Mouse (Mus musculus) embryonic facial prominence, embryonic 14.5 days (tissue): ENCODE data around the gene Senp2. TPM values are rescaled to one million over a fixed set of nuclear protein-coding genes. Genes with fewer than 3 reads are reported as not detected.

ENCODE experiments used
- ATAC-seq: fragments of 200-750 bp; cut with Nextera tagmentation; 2 replicates; pipeline ENCODE4 v1.8.0; 2017; ENCODE audit warnings: low read depth, moderate number of reproducible peaks, moderate TSS enrichment
- DNase-seq: peaks from one replicate; pipeline ENCODE4 v3.0.0-alpha.2; 2015; ENCODE audit warnings: low spot score
- H3K27ac ChIP-seq: fragments of 300-500 bp; sonication (generic); replicated peaks from 2 replicates; pipeline ENCODE4 v1.5.1; 2014; ENCODE audit warnings: low read depth, mild to moderate bottlenecking, low read length, moderate library complexity
- H3K27me3 ChIP-seq: fragments of 300-500 bp; sonication (generic); replicated peaks from 2 replicates; pipeline ENCODE4 v1.6.1; 2014; ENCODE audit warnings: low read length; ENCODE audit not compliant: control insufficient read depth, insufficient read depth
- H3K36me3 ChIP-seq: fragments of 300-500 bp; sonication (generic); 2 replicates; pipeline ENCODE4 v1.6.1; 2014; ENCODE audit warnings: low read length, mixed read lengths; ENCODE audit not compliant: control insufficient read depth, insufficient read depth
- H3K4me1 ChIP-seq: fragments of 300-500 bp; sonication (generic); 2 replicates; pipeline ENCODE4 v1.6.1; 2014; ENCODE audit warnings: antibody characterized with exemption, low read length; ENCODE audit not compliant: control insufficient read depth, insufficient read depth
- H3K4me2 ChIP-seq: fragments of 300-500 bp; sonication (generic); 2 replicates; pipeline ENCODE4 v1.6.1; 2014; ENCODE audit warnings: low read depth, mild to moderate bottlenecking, low read length, moderate library complexity, mixed read lengths
- H3K4me3 ChIP-seq: fragments of 300-500 bp; sonication (generic); 2 replicates; pipeline ENCODE4 v1.5.1; 2014; ENCODE audit warnings: low read depth, mild to moderate bottlenecking, low read length
- H3K9ac ChIP-seq: fragments of 300-500 bp; sonication (generic); 2 replicates; pipeline ENCODE4 v1.6.1; 2014; ENCODE audit warnings: low read depth, mild to moderate bottlenecking, low read length, moderate library complexity, mixed read lengths
- H3K9me3 ChIP-seq: fragments of 300-500 bp; sonication (generic); 2 replicates; pipeline ENCODE4 v1.6.1; 2016; ENCODE audit warnings: low read length; ENCODE audit not compliant: control insufficient read depth
- WGBS: fragments of 180-500 bp; shearing (Covaris S2); extraction: QIAGEN DNeasy Blood & Tissue Kit; methylation state at CpG from one replicate; pipeline ENCODE4 v1.1.7; 2014; 5-methylcytosine and 5-hydroxymethylcytosine counted together
- polyA plus RNA-seq: library from polyadenylated mRNA; unstranded; fragments of >200 nt; fragmentation: Nextera tagmentation; extraction: Ambion mirVana; gene quantifications from 2 replicates; pipeline ENCODE4 v1.2.1, GENCODE M21; 2014

Senp2 gene
- polyA plus RNA-seq, 1 experiment from 2014 or later = 44.4 TPM

- Histone ChIP-seq H3K36me3 (peaks cover 98% of the 10 kb centered on the region), H3K4me3 (no peak overlapping the region), H3K4me2 (no peak overlapping the region), H3K9me3 (no peaks in the 10 kb centered on the region), H3K27me3 (no peaks in the 10 kb centered on the region), H3K4me1 (no peaks in the 10 kb centered on the region), H3K27ac (no peak overlapping the region), H3K9ac (no peak overlapping the region)
- no peak for DNase-seq
- ATAC-seq = no peak
Observed at GRCm38 (mm10) chr16:22065536-22065935, 56.3 kb downstream of the Senp2 start.

GRCm38 (mm10) chr16:22067406-22067805 is 58.1 kb downstream of the Senp2 start:
- H3K27me3 ChIP-seq = no peaks in the 10 kb centered on the region
- H3K36me3 ChIP-seq = peaks cover 91% of the 10 kb centered on the region
- peak; percentile 66; the same call in 1 of the 2 replicates for ATAC-seq

GRCm38 (mm10) chr16:22071361-22071760 is 62.1 kb downstream of the Senp2 start:
- Histone ChIP-seq H3K9ac (no peak overlapping the region), H3K4me2 (no peak overlapping the region), H3K36me3 (peaks cover 85% of the 10 kb centered on the region), H3K27me3 (no peaks in the 10 kb centered on the region), H3K9me3 (no peaks in the 10 kb centered on the region), H3K27ac (no peak overlapping the region), H3K4me1 (no peaks in the 10 kb centered on the region), H3K4me3 (no peak overlapping the region)
- DNase-seq (no peak), ATAC-seq (no peak)
- 70% methylated on average over 7 of the region's 7 CpGs for WGBS

More at GRCm38 (mm10) chr16:22067406-22067805, 58.1 kb downstream of the Senp2 start:
- Histone ChIP-seq H3K9me3 (no peaks in the 10 kb centered on the region), H3K9ac (no peak overlapping the region), H3K4me2 (no peak overlapping the region), H3K27ac (no peak overlapping the region), H3K4me3 (no peak overlapping the region), H3K4me1 (no peaks in the 10 kb centered on the region)
- WGBS = 82% methylated on average over 8 of the region's 8 CpGs
- DNase-seq = peak; percentile 74

GRCm38 (mm10) chr16:22075067-22075466 is 65.8 kb downstream of the Senp2 start:
- ATAC-seq = no peak
- WGBS = 74% methylated on average over 6 of the region's 6 CpGs
- Histone ChIP-seq H3K9me3 (no peaks in the 10 kb centered on the region), H3K4me3 (no peak overlapping the region), H3K4me1 (no peaks in the 10 kb centered on the region), H3K4me2 (no peak overlapping the region), H3K36me3 (peaks cover 86% of the 10 kb centered on the region), H3K27me3 (no peaks in the 10 kb centered on the region), H3K27ac (no peak overlapping the region), H3K9ac (no peak overlapping the region)
- no peak for DNase-seq

- ATAC-seq (no peak), DNase-seq (no peak)
- Histone ChIP-seq H3K4me1 (no peaks in the 10 kb centered on the region), H3K27ac (no peak overlapping the region), H3K9me3 (no peaks in the 10 kb centered on the region), H3K4me2 (no peak overlapping the region), H3K9ac (no peak overlapping the region), H3K4me3 (no peak overlapping the region), H3K27me3 (no peaks in the 10 kb centered on the region), H3K36me3 (peaks cover 90% of the 10 kb centered on the region)
- 52% methylated on average over 5 of the region's 5 CpGs for WGBS
Observed at GRCm38 (mm10) chr16:22075829-22076619, 66.7 kb downstream of the Senp2 start.

GRCm38 (mm10) chr16:22076620-22076941 is 67.3 kb downstream of the Senp2 start:
- H3K4me3 ChIP-seq = no peak overlapping the region
- no peak overlapping the region for H3K27ac ChIP-seq
- no peaks in the 10 kb centered on the region for H3K27me3 ChIP-seq
- H3K4me2 ChIP-seq = no peak overlapping the region
- 46% methylated on average over 4 of the region's 4 CpGs for WGBS
- H3K36me3 ChIP-seq = peaks cover 91% of the 10 kb centered on the region
- no peak overlapping the region for H3K9ac ChIP-seq
- H3K9me3 ChIP-seq = no peaks in the 10 kb centered on the region
- DNase-seq (peak; percentile 35), ATAC-seq (peak; percentile 45; the same call in 1 of the 2 replicates)
- H3K4me1 ChIP-seq = no peaks in the 10 kb centered on the region

GRCm38 (mm10) chr16:22080125-22080710 is 70.9 kb downstream of the Senp2 start:
- Histone ChIP-seq H3K4me2 (no peak overlapping the region), H3K4me1 (no peaks in the 10 kb centered on the region), H3K27ac (no peak overlapping the region), H3K9me3 (no peaks in the 10 kb centered on the region), H3K27me3 (no peaks in the 10 kb centered on the region), H3K9ac (no peak overlapping the region), H3K4me3 (no peak overlapping the region), H3K36me3 (peaks cover 87% of the 10 kb centered on the region)
- DNase-seq (no peak), ATAC-seq (no peak)
- WGBS = 88% methylated on average over 12 of the region's 12 CpGs

GRCm38 (mm10) chr16:22085411-22085810 is 76.1 kb downstream of the Senp2 start:
- no peak overlapping the region for H3K4me3 ChIP-seq
- ATAC-seq = no peak
- no peaks in the 10 kb centered on the region for H3K4me1 ChIP-seq
- H3K27ac ChIP-seq = no peak overlapping the region
- H3K27me3 ChIP-seq = no peaks in the 10 kb centered on the region
- H3K9me3 ChIP-seq = no peaks in the 10 kb centered on the region
- WGBS = 83% methylated on average over 4 of the region's 4 CpGs
- H3K36me3 ChIP-seq = peaks cover 62% of the 10 kb centered on the region
- DNase-seq = no peak
- H3K9ac ChIP-seq = no peak overlapping the region
- H3K4me2 ChIP-seq = no peak overlapping the region
